Mouse (Mus musculus) olfactory bulb, adult 2 months (tissue): ENCODE results near the gene Mecom.

Source experiments
- CTCF ChIP-seq: fragments of 200-500 bp; IDR thresholded peaks from 2 replicates; pipeline ENCODE4 v1.5.1; 2012; ENCODE audit warnings: low read depth, mild to moderate bottlenecking, low read length, moderate library complexity; ENCODE audit not compliant: insufficient read depth
- POLR2A ChIP-seq: fragments of 200-500 bp; IDR thresholded peaks from 2 replicates; pipeline ENCODE4 v1.6.1; 2012; ENCODE audit warnings: mild to moderate bottlenecking, low read depth, low read length, moderate library complexity; ENCODE audit not compliant: insufficient read depth

DNA sequence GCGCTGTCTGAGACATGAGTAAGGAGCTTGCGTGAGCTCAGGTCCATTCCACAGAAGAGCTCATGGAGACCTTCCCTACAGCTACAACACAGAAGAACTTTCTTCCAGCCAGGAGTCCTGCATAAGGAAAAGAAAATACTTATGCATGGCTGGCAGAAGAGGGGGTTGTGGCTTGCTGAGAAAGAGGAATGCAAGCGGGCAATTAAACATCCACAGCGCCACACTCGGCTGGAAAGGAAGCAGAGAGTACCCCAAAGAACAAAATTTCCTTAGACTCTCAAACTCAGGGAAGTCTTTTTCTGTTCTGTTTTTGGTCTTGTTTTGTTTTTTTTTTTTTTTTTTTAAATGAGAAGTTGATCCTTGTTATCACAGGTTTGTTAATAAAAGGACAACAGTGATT is 300.6 kb downstream of the Mecom start:
- TF ChIP-seq CTCF (no peak), POLR2A (no peak)
